Mouse (Mus musculus) midbrain, embryonic 11.5 days (tissue): ENCODE results near the gene Sox5. TPM values are rescaled to one million over a fixed set of nuclear protein-coding genes. Genes with fewer than 3 reads are reported as not detected.

Source experiments
- ATAC-seq: fragments of 200-750 bp; cut with Nextera tagmentation; 2 replicates; pipeline ENCODE4 v1.8.0; 2017; ENCODE audit warnings: moderate TSS enrichment, moderate library complexity; ENCODE audit not compliant: low FRiP score
- DNase-seq: peaks from one replicate; pipeline ENCODE4 v3.0.0; 2015; ENCODE audit warnings: low spot score; ENCODE audit errors: missing footprints
- H3K27ac ChIP-seq: fragments of 300-500 bp; sonication (generic); 2 replicates; pipeline ENCODE4 v1.5.1; 2014; ENCODE audit warnings: low read depth, low read length
- H3K27me3 ChIP-seq: fragments of 300-500 bp; sonication (generic); 2 replicates; pipeline ENCODE4 v1.6.1; 2014; ENCODE audit warnings: mild to moderate bottlenecking, low read length, moderate library complexity, mixed read lengths; ENCODE audit not compliant: control insufficient read depth, insufficient read depth
- H3K36me3 ChIP-seq: fragments of 300-500 bp; sonication (generic); 2 replicates; pipeline ENCODE4 v1.6.1; 2014; ENCODE audit warnings: mild to moderate bottlenecking, low read length, moderate library complexity, mixed read lengths; ENCODE audit not compliant: control insufficient read depth, insufficient read depth
- H3K4me1 ChIP-seq: fragments of 300-500 bp; sonication (generic); 2 replicates; pipeline ENCODE4 v1.6.1; 2014; ENCODE audit warnings: low read length; ENCODE audit not compliant: control insufficient read depth, insufficient read depth
- H3K4me2 ChIP-seq: fragments of 300-500 bp; sonication (generic); 2 replicates; pipeline ENCODE4 v1.6.1; 2014; ENCODE audit warnings: mild to moderate bottlenecking, moderate library complexity
- H3K4me3 ChIP-seq: fragments of 300-500 bp; sonication (generic); 2 replicates; pipeline ENCODE4 v1.5.1; 2014; ENCODE audit warnings: low read depth, low read length
- H3K9ac ChIP-seq: fragments of 300-500 bp; sonication (generic); 2 replicates; pipeline ENCODE4 v1.6.1; 2014; ENCODE audit warnings: low read length
- H3K9me3 ChIP-seq: fragments of 300-500 bp; sonication (generic); 2 replicates; pipeline ENCODE4 v1.6.1; 2016; ENCODE audit warnings: low read length; ENCODE audit not compliant: control insufficient read depth
- WGBS: fragments of 180-500 bp; shearing (Covaris S2); extraction: QIAGEN DNeasy Blood & Tissue Kit; methylation state at CpG from one replicate; pipeline ENCODE4 v1.1.7; 2014; 5-methylcytosine and 5-hydroxymethylcytosine counted together
- polyA plus RNA-seq: library from polyadenylated mRNA; unstranded; fragments of >200 nt; fragmentation: Nextera tagmentation; extraction: Ambion mirVana; gene quantifications from 2 replicates; pipeline ENCODE4 v1.2.1, GENCODE M21; 2014

Gene Sox5
- polyA plus RNA-seq, 1 experiment from 2014 or later = 23.0 TPM

DNA sequence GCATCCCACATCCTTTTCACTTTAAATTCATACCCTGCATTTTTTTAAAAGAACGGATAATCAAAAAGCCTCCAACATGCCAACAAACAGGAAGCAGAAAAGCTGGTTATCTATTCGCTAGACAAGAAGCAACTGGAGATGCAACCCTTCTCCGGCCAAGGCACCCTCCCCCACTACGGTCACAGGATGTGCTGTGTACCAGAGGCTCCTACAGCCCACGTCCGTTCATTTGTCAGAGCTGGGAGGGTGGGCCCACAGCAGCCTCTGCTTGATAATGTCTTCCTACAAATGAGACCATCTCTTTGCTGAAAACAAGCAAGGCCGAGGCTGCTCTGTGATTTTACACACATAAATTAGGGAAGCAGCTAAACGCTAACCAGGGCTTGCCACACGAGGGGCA is 69.9 kb downstream of the Sox5 start:
- WGBS = 65% methylated on average over 9 of the region's 9 CpGs
- 0 out of 2 replicates have a peak, but pooled peaks cover 3% of the 10 kb centered on the region for H3K4me1 ChIP-seq
- no peak overlapping the region for H3K4me2 ChIP-seq
- H3K9ac ChIP-seq = no peak overlapping the region
- H3K4me3 ChIP-seq = no peak overlapping the region
- no peak for ATAC-seq
- H3K36me3 ChIP-seq = no peaks in the 10 kb centered on the region
- no peaks in the 10 kb centered on the region for H3K9me3 ChIP-seq
- H3K27ac ChIP-seq = no peak overlapping the region
- H3K27me3 ChIP-seq = no peaks in the 10 kb centered on the region
- DNase-seq = peak; percentile 84

DNA sequence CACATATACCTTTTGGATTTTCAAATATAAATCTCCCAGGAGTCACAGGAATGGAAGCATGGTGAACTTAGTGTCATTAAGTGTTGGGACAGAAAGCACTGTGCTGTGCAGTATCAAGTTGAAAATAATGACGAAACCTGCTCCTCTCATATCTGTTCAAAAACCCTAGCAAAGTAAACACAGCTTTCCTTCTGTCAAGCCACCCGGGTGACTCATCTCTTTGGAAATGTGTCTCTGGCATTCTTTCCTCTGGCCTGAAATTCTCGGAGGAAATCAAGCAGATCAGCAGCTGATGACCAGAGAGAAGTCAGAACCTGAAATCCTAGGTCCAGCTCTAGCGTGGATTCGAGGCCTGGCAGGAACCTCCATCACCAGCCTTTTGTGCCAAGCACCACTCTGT is 71.0 kb downstream of the Sox5 start:
- 63% methylated on average over 5 of the region's 5 CpGs for WGBS
- no peak for ATAC-seq
- no peak overlapping the region for H3K27ac ChIP-seq
- H3K27me3 ChIP-seq = no peaks in the 10 kb centered on the region
- no peaks in the 10 kb centered on the region for H3K36me3 ChIP-seq
- H3K9me3 ChIP-seq = no peaks in the 10 kb centered on the region
- H3K9ac ChIP-seq = no peak overlapping the region
- DNase-seq = no peak
- H3K4me3 ChIP-seq = no peak overlapping the region
- no peak overlapping the region for H3K4me2 ChIP-seq
- 0 out of 2 replicates have a peak, but pooled peaks cover 3% of the 10 kb centered on the region for H3K4me1 ChIP-seq

DNA sequence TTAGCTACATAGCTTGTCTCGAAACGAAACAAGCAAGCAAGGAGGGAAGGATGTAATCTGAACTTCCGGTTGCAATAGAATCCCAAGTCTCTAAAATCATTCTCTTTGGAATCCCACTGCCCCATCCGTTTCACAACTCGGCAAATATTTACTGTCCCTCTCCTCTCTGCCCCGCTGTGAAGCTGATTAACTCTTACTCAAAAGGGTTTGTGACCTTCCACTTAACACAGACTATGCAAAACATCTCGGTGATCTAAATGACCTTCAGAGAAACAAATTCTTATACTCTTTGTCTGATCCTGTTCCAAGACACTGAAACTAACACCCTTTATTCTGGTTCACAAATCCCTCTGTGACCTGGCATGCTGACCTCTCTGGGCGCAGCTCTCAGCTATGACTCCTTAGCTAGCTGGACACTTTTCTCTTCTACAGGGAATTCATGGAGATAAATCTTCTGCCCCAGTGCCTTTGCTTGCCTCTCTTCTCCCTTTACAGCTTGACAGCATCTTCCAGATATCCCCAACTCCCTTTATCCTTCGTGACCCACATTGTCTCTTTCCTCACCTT is 72.1 kb downstream of the Sox5 start:
- WGBS = 43% methylated on average over 9 of the region's 9 CpGs

DNA sequence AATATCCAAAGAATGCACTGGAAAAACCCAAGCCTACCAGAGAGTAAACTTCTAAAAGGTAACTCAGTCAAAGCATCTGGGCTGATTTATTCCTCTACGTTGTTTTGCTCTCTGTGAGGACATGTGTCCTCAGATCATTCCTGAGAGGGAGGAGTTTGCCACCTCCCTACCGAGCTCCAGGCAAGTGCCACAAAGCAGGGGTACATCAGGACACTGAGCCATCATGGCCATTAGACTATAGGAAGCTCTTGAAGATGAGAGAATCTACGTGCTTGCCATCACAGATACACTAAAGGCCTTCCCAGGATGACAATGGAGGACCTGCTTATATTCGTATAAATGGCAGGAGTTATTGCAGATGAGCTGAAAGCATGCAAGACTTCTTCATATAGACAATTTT is 73.4 kb downstream of the Sox5 start:
- WGBS = 79% methylated on average over 4 of the region's 4 CpGs

More for the DNA sequence above, 72.1 kb downstream of the Sox5 start:
- H3K4me3 ChIP-seq = no peak overlapping the region
- no peaks in the 10 kb centered on the region for H3K27me3 ChIP-seq
- H3K9me3 ChIP-seq = no peaks in the 10 kb centered on the region
- no peak overlapping the region for H3K9ac ChIP-seq
- no peak overlapping the region for H3K4me2 ChIP-seq
- ATAC-seq (no peak), DNase-seq (no peak)
- 0 out of 2 replicates have a peak, but pooled peaks cover 3% of the 10 kb centered on the region for H3K4me1 ChIP-seq
- no peaks in the 10 kb centered on the region for H3K36me3 ChIP-seq
- no peak overlapping the region for H3K27ac ChIP-seq

DNA sequence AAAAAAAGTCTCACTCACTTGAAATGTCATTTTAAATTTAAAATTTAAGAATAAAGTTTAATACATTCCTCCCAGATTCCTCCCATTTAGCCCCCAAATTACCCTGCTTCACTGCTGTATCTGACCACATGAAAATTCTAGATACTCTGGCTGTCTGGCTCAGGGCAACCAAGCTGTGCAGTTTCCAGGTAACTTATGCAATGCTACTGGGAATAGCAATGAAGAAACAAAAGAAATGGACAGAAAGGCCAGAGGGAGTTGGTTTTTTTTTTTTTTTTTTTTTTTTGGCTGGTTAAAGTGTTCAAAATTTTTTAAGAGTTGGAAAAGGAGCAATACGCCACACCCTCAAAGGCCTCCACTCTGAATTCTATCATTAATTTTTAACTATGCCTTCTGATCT is 73.8 kb downstream of the Sox5 start:
- H3K4me2 ChIP-seq = no peak overlapping the region
- 95% methylated on average over 1 of the region's 1 CpGs for WGBS
- no peaks in the 10 kb centered on the region for H3K36me3 ChIP-seq
- H3K27ac ChIP-seq = no peak overlapping the region
- H3K27me3 ChIP-seq = no peaks in the 10 kb centered on the region
- no peak for ATAC-seq
- no peak overlapping the region for H3K4me3 ChIP-seq
- DNase-seq = no peak
- no peak overlapping the region for H3K9ac ChIP-seq
- H3K9me3 ChIP-seq = peaks cover 5% of the 10 kb centered on the region; the same call in 1 of the 2 replicates
- H3K4me1 ChIP-seq = 0 out of 2 replicates have a peak, but pooled peaks cover 3% of the 10 kb centered on the region

More for the DNA sequence above, 73.4 kb downstream of the Sox5 start:
- Histone ChIP-seq H3K36me3 (no peaks in the 10 kb centered on the region), H3K9ac (no peak overlapping the region), H3K27ac (no peak overlapping the region), H3K4me2 (no peak overlapping the region), H3K9me3 (peaks cover 4% of the 10 kb centered on the region; the same call in 1 of the 2 replicates), H3K27me3 (no peaks in the 10 kb centered on the region), H3K4me3 (no peak overlapping the region), H3K4me1 (0 out of 2 replicates have a peak, but pooled peaks cover 3% of the 10 kb centered on the region)
- ATAC-seq (no peak), DNase-seq (no peak)

DNA sequence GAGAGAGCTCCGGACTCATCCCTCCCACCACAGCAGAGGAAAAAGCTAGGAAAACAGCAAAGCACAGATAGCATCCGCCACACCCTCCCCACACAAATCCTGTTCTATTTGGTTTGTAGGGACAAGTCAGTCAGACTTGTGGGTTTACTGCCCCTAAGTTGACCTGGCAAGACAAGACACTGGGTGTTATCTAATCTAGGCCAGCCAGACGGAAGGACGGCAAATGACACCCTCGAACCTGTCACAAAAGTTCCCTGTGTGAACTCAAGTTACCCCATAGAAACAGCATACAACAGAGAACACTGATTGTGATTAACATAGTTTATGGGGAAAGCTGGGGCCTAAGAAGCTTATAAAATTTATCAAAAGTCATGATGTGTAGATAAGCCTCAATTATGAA is 76.8 kb downstream of the Sox5 start:
- WGBS = 90% methylated on average over 5 of the region's 5 CpGs
- Histone ChIP-seq H3K9me3 (peaks cover 5% of the 10 kb centered on the region; the same call in 1 of the 2 replicates), H3K27ac (no peak overlapping the region), H3K36me3 (no peaks in the 10 kb centered on the region), H3K27me3 (no peaks in the 10 kb centered on the region), H3K4me3 (no peak overlapping the region), H3K4me1 (no peaks in the 10 kb centered on the region), H3K4me2 (no peak overlapping the region), H3K9ac (no peak overlapping the region)
- DNase-seq (no peak), ATAC-seq (no peak)

DNA sequence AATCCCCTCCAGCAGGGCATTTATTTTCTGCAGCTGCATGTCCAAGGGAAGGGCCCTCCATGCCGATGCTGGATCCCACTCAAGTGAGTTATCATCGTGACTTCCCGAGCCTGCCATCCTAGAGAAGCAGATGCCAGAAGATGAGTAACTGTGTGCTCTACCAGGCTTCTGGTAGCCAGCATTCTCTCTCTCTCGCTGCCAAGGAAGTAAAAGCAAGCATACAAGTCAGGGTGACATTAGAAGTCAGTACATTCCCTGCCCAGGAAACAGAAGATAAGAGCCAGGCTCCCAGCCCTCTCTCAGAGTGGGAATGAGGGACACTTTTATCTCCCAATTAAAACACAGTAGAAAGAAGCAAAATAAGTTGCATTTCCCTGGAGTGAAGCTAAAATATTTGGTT is 86.1 kb downstream of the Sox5 start:
- 92% methylated on average over 4 of the region's 4 CpGs for WGBS

DNA sequence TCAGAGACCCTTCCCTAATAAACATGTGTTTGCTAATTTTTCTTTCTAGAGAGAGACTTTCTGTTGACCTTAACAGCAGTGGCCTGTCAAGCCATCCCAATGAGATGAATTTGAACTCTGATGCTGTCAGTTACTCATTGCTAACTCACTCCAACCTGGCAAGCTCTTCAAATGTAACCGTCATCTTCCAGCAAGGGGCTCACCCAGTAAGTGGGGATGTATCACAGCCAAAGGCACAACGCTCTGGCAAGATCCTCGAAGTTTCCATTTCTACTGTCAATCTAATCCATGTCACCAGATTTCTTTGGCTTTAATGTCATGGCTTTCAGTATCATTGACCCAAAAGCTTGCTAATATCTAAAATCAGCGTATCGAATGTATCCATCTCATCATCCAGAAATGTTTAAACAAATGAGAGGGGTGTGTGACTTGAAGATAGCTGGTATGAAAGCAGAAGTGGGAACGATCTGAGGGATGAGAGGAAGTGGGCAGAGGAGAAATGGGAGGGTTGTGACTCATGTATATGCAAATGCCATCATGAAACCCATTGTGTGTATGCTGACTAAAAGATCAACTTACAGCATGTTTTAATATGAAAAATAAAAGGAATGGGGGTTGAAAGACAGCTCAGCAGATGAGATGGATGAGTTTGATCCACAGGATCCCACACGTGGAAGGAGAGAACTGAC is 88.4 kb downstream of the Sox5 start:
- Histone ChIP-seq H3K27me3 (no peaks in the 10 kb centered on the region), H3K9ac (no peak overlapping the region), H3K9me3 (no peaks in the 10 kb centered on the region), H3K4me1 (no peaks in the 10 kb centered on the region), H3K4me3 (no peak overlapping the region), H3K36me3 (no peaks in the 10 kb centered on the region), H3K4me2 (no peak overlapping the region), H3K27ac (no peak overlapping the region)
- no peak for ATAC-seq
- no peak for DNase-seq
- whole genome bisulfite sequencing = 89% methylated on average over 7 of the region's 7 CpGs

More for the DNA sequence above, 86.1 kb downstream of the Sox5 start:
- H3K4me1 ChIP-seq = no peaks in the 10 kb centered on the region
- ATAC-seq = no peak
- H3K36me3 ChIP-seq = no peaks in the 10 kb centered on the region
- H3K4me2 ChIP-seq = no peak overlapping the region
- no peak overlapping the region for H3K9ac ChIP-seq
- H3K4me3 ChIP-seq = no peak overlapping the region
- H3K27me3 ChIP-seq = no peaks in the 10 kb centered on the region
- no peak for DNase-seq
- no peak overlapping the region for H3K27ac ChIP-seq
- no peaks in the 10 kb centered on the region for H3K9me3 ChIP-seq

DNA sequence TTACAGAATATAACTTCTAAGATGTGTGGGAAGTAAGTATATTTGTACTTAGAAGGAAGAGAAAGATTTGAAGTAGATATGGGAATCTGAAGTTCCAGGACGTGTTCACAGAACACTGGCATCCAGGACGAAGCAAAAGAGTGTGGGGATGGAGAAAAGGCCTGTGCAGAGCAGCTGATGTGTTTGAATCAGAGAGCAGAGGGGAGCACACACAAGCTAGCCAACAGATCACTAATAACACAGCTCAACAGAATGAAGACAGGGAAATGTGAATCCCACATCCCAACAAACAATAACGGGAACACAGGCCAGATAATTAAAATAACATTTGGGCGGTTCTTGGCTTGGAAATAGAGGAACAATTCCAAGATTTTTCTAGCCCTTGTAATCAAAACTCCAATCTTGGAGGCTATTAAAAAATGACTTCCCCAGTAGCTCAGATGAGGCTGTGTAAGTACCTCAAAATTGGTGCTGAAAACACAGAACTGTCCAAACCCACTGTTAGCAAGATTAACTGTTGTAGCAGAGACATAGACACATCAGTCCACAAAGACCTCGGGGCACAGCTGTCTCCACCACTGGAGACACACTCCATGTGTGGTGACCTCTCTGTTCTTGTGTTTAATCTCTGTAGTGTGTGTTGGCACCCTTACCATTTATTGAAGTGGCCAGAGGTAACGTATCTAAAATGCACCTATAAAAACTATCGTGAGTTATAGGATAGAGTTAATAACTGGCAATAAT is 90.3 kb downstream of the Sox5 start:
- Histone ChIP-seq H3K9me3 (no peaks in the 10 kb centered on the region), H3K27me3 (no peaks in the 10 kb centered on the region), H3K4me3 (no peak overlapping the region), H3K4me1 (no peaks in the 10 kb centered on the region), H3K36me3 (no peaks in the 10 kb centered on the region), H3K4me2 (no peak overlapping the region), H3K9ac (no peak overlapping the region), H3K27ac (no peak overlapping the region)
- DNase-seq (no peak), ATAC-seq (no peak)
- WGBS = 80% methylated on average over 7 of the region's 7 CpGs
